Mouse (Mus musculus) bone marrow, adult 2 months (tissue): ENCODE results near the gene Ccdc89. TPM values are rescaled to one million over a fixed set of nuclear protein-coding genes. Genes with fewer than 3 reads are reported as not detected.
A peak's percentile ranks its signal among the peaks of the same experiment; 100 is the strongest.

Experiments used
- H3K27ac ChIP-seq: fragments of 200-500 bp; 2 replicates; pipeline ENCODE4 v1.5.1; 2012; ENCODE audit warnings: low read depth, mild to moderate bottlenecking, control low read depth, inconsistent platforms, low read length; ENCODE audit not compliant: control insufficient read depth, poor library complexity, insufficient read depth
- H3K4me1 ChIP-seq: fragments of 200-500 bp; 2 replicates; pipeline ENCODE4 v1.6.1; 2011; ENCODE audit warnings: low read length; ENCODE audit not compliant: control insufficient read depth, insufficient read depth
- H3K4me3 ChIP-seq: fragments of 200-500 bp; replicated peaks from 2 replicates; pipeline ENCODE3; 2011; ENCODE audit warnings: mild to moderate bottlenecking, low read depth, low read length, control low read depth; ENCODE audit not compliant: control insufficient read depth
- CTCF ChIP-seq: fragments of 200-500 bp; IDR thresholded peaks from 2 replicates; pipeline ENCODE4 v1.5.1; 2011; ENCODE audit warnings: low read length, control low read depth; ENCODE audit not compliant: control insufficient read depth, insufficient read depth
- POLR2A ChIP-seq: fragments of 200-500 bp; IDR thresholded peaks from 2 replicates; pipeline ENCODE4 v1.6.1; 2011; ENCODE audit warnings: low read depth, mild to moderate bottlenecking, control low read depth, low read length, borderline replicate concordance; ENCODE audit not compliant: control insufficient read depth
- WGBS: fragments of 180-500 bp; shearing (Covaris S2); methylation state at CpG from one replicate; pipeline ENCODE4 v1.1.7; 2018; 5-methylcytosine and 5-hydroxymethylcytosine counted together
- polyA plus RNA-seq: library from polyadenylated mRNA; stranded (reverse); fragments of >200 nt; gene quantifications from 2 replicates; pipeline ENCODE4 v1.2.4, GENCODE M21; 2011; ENCODE audit warnings: low replicate concordance; ENCODE audit not compliant: missing spikeins, insufficient read depth, insufficient read length

Gene Ccdc89
- polyA plus RNA-seq: not detected in 2 replicates

DNA sequence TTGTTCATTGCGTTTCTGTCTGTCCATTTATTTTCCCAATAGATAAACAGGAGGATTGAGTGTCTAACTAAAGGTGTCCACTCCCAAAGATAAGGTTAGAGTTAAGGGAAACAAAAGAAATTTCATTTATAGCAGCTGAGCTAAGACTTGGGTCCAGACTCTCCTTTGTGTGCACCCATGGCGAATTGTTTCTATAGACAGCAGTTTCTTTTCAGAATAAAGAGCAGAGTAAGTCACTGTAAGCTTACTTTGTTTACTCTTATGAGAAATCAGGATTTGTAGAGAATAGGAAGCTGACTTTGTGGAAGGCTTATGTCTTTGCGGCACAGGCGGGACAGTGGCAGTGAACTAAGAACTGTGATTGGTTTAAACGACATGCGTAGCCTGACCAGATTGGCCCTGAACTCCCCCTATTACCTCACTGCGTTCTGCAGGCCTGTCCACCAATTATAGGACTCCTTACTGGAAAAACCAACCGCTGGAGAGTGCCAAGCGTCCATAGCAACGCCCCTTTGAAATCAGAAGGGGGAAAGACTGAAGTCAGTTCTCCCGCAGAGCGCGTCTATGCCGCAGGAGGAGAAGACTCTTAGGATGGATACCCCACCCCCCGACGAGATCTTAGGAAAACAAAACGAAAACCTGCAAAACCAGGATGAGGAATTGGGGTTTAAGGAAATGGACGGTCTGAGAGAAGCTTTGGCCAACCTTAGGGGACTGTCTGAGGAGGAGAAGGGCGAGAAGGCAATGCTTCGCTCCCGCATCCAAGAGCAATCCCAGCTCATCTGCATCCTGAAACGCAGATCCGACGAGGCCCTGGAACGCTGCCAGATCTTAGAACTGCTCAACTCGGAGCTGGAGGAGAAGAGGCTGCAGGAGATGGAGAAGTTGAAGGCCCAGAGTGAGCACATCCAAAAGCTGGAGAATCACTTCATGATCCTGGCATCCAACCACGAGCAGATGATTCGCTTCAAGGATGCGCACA is at the start of gene Ccdc89:
TSS of gene Ccdc89 (plus strand) at position 558 of the 982 bp plus-strand sequence.
- WGBS: 24% methylated on average over 29 of the region's 29 CpGs
- H3K4me3 ChIP-seq: no peak within 1 kb of the TSS
- no peak for TF ChIP-seq POLR2A
- no peak for TF ChIP-seq CTCF
- no peak within 1 kb of the TSS for H3K27ac ChIP-seq
- H3K4me1 ChIP-seq: no peaks in the 10 kb centered on the region

DNA sequence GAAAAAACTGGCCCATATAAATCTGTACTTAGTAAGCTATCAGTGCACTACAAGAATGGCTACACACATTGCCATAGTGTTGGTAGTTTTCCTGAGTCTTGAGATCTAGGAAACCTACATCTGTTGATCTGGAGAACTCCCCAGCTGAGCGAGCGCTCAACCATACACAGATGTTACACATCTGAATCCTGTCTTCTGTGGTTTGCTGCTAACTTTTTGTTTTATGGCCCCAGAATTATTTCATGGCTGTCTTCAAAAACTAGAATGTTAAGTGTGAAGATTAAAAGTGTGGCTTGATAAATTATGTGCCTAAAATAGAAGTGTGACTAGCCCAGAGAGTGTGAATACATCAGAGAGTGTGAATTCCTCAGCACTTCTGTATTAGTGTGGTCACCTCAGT is 42.0 kb upstream of the Ccdc89 start:
- Histone ChIP-seq H3K4me1 (no peaks in the 10 kb centered on the region; the same call in 1 of the 2 replicates), H3K4me3 (no peak overlapping the region), H3K27ac (no peak overlapping the region)
- TF ChIP-seq CTCF: no peak
- TF ChIP-seq POLR2A: no peak
- WGBS: 86% methylated on average over 2 of the region's 2 CpGs

DNA sequence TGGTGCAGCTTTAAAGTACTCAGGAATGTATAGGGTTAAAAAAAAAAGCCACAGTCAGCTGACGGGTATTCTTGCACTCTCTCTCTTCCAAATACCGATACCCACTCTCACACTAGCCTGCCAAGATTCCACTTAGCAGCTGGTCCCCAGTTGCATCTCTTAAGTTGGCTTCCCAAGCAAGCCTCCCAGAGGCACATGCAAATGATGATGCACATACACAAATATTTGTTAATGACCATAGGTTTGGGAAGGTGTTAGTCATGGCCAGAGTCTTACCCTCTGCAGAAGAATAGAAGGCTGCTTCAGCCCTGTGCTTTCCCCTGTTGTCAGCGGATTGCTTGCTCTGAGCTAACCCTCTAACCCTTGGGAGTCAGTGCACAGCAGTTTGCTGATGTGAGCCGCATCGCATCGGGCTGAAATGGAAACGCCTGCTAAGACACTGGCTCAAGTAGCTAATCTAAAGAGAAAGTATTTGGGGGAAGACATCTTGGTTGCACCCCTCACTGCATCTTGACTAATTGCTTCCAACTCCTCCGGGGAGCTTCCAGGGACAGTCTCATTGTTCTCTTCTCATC is 39.4 kb upstream of the Ccdc89 start:
- Histone ChIP-seq H3K27ac (no peak overlapping the region), H3K4me1 (no peaks in the 10 kb centered on the region), H3K4me3 (no peak overlapping the region)
- TF ChIP-seq POLR2A: no peak
- TF ChIP-seq CTCF: no peak
- WGBS: 35% methylated on average over 8 of the region's 8 CpGs

DNA sequence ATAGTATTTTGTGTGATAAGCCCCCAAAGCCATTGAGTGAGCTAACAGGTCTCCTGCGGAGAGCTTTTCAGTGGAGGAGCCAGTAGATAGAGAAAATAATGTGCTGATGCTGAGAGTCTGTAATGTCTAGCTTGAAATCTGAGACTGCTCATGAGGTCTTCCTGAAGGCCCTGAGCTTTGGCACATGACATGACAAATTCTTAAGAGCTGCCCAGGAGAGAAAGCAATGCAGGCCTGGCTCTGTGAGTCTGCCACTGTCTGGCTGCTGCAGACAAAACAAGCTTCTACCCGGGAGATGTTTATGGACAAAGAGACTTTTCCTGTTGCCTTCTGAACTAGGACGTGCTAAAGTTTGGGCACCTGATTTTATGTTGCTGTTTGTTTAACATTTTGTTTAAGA is 36.6 kb upstream of the Ccdc89 start:
- no peak for TF ChIP-seq CTCF
- H3K4me3 ChIP-seq: no peak overlapping the region
- no peak overlapping the region for H3K27ac ChIP-seq
- 75% methylated on average over 3 of the region's 3 CpGs for WGBS
- no peaks in the 10 kb centered on the region for H3K4me1 ChIP-seq

DNA sequence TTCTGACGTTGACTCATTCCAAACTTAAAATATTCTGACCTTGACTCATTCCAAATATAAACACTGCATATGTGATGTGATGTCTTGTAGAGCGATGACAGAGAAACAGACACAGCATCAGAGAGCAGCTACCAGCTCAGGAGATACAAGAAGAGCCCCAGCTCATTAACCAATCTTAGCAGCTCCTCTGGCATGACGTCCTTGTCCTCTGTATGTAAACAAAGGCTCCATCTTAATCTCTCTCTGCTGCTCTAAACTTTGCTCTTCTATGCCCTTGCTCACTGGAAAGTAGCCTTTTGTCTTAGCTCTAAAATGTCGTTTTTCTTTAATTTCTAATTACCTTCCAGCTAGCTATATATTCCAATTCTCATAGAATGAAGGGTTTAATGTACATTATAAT is 31.3 kb upstream of the Ccdc89 start:
- TF ChIP-seq POLR2A (no peak), CTCF (no peak)
- Histone ChIP-seq H3K27ac (no peak overlapping the region), H3K4me3 (no peak overlapping the region), H3K4me1 (no peaks in the 10 kb centered on the region)
- WGBS: 72% methylated on average over 4 of the region's 4 CpGs

DNA sequence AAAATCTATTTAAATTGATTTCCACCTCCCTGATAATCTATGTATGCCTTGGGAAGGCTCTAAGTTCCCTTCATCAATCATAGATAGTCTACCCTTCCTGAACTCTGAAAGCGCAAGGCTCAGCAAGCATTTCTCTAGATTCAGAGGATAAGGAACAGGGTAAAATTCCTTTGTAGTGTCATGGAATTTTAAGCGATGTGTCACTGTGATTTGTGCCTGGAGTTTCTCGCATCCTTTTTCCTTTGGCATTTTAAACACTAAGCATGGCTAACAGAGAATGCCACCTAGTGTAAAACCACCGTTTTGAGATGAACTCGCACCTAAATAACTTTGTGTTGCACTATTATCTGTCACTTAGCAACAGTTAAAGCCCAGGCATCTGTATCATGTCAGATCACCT is 30.4 kb upstream of the Ccdc89 start:
- WGBS: 73% methylated on average over 5 of the region's 5 CpGs
- Histone ChIP-seq H3K27ac (no peak overlapping the region), H3K4me1 (no peaks in the 10 kb centered on the region), H3K4me3 (no peak overlapping the region)
- TF ChIP-seq CTCF (no peak), POLR2A (no peak)

DNA sequence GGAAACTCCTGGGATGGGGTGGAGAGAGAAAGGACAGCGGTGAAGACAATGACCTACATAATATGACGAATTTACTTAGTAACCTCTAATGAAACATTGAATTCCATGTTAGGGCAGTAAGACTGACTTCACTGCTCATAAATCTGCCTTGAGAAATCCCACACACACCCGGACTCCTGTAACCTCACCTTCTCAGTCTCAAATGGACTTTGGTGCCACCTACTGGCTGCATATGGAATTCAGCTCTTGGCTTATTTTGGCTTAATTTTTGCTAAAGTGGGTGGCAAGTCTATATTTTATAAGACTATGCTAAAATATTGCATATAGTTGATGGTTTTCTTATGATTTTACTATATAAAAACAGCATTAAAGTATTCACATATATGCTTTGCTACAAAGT is 16.4 kb upstream of the Ccdc89 start:
- H3K4me1 ChIP-seq: no peaks in the 10 kb centered on the region
- H3K4me3 ChIP-seq: no peak overlapping the region
- no peak overlapping the region for H3K27ac ChIP-seq
- 43% methylated on average over 3 of the region's 3 CpGs for WGBS
- TF ChIP-seq POLR2A (no peak), CTCF (peak; percentile 44; the same call in 1 of the 2 replicates)

DNA sequence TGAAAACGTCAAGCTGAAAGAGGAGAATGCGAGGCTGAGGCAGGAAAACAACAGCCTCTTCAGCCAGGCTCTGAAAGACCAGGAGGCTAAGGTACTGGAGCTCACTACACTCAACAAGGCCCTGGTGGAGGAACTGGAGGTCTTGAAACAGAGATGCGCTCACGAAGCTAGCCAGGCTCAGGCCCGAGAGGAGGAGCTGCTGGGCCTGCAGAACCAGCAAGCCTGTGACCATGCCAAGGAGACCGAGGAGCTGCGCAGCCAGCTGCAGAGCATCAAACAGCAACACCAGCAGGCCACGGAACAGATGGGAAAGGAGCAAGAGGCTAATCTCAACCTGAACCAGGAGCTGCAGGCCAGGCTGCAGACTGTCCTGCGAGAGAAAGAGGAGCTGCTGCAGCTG is 629 bp downstream of the Ccdc89 start:
- H3K4me3 ChIP-seq: no peak overlapping the region
- WGBS: 74% methylated on average over 9 of the region's 9 CpGs
- H3K27ac ChIP-seq: no peak overlapping the region
- no peaks in the 10 kb centered on the region for H3K4me1 ChIP-seq
- TF ChIP-seq CTCF (no peak), POLR2A (no peak)
